Mouse (Mus musculus): Measurements from ENCODE around the gene Gm45140.

GRCm38 (mm10) chr6:87870440-87870839 lies 34.8 kb upstream of the Gm45140 start:
- TF ChIP-seq POLR2A (IDR thresholded peaks at IDR 0.05; ENCODE audit: borderline replicate concordance, extremely low read depth, insufficient read depth, insufficient read length, poor library complexity, severe bottlenecking) (no peak), CTCF (IDR thresholded peaks at IDR 0.05; ENCODE audit: borderline replicate concordance, extremely low read depth, insufficient read depth, insufficient read length) (no peak)
